Mouse (Mus musculus): ENCODE results near the gene Pabpn1. TPM values are rescaled to one million over a fixed set of nuclear protein-coding genes. Genes with fewer than 3 reads are reported as not detected.

Gene Pabpn1
- polyA plus RNA-seq, 1 experiment from 2014 or later, result 46.4 TPM

DNA sequence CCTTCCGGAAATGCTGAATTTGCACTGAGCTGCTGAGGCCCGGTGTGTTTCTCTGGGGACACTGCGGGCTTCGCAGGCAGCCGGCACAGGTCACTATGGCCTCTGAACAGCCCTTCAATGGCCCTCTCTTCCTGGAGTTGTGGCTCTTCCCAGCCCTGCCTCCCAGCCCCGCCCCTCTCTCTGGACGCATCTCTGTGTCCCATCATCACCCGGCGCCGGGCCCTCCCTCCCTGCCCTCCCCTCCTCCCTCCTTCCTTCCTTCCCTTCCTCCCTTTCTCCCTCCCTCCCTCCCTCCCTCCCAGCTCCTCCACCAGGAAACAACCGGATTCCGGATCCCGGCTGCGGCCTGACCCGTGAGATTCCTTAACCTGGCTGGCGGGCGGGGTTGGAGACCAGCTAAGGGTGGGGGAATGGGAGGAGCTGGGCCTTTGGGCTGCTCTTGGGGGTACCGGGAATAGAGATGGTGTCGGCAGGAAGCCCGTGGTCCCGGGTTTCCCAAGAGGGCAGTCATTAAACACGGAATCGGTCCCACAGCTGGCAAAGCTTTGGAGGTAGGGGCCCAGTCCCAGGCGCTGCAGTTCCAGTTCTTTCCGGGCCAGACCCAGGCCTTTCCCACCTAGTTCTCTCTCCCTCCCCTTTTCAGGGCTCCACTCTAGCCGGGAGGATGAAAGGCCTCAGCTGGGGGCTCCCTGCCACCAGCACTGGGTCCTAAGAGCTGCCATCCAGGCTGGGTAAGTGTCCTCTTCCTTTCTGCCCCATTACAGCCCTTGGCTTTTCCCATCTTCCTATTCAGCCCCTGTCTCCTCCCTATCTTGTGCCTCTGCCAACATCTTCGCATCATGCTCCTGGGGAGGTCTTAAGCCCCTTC, 8.9 kb upstream of the Pabpn1 start, which contains the start of the genes Bcl2l2 and Gm20521:
Gene Bcl2l2 (plus strand): TSS at position 224 of the 868 bp plus-strand sequence.
Gene Gm20521 (plus strand): TSS at position 288 of the 868 bp plus-strand sequence.
- Histone ChIP-seq H3K27me3 (ENCODE audit: control insufficient read depth, insufficient read depth, low read length) (no peaks in the 10 kb centered on the region), H3K9me3 (ENCODE audit: control insufficient read depth, low read length) (no peaks in the 10 kb centered on the region), H3K4me3 (ENCODE audit: low read depth, low read length) (peak within 1 kb of the TSS; percentile 62), H3K4me1 (replicated peaks; ENCODE audit: control insufficient read depth, insufficient read depth) (0 out of 2 replicates have a peak, but pooled peaks cover 4% of the 10 kb centered on the region), H3K36me3 (ENCODE audit: control insufficient read depth, insufficient read depth, low read length) (0 out of 2 replicates have a peak, but pooled peaks cover 2% of the 10 kb centered on the region), H3K4me2 (replicated peaks; ENCODE audit: low read depth) (peak within 1 kb of the TSS; percentile 81), H3K9ac (ENCODE audit: low read length) (peak within 1 kb of the TSS; percentile 77), H3K27ac (replicated peaks) (peak within 1 kb of the TSS; percentile 97)
- DNase-seq (ENCODE audit: low spot score) (peak; percentile 95), ATAC-seq (ENCODE audit: low FRiP score, low TSS enrichment) (peak; percentile 93)
- TF ChIP-seq CTCF (IDR thresholded peaks at IDR 0.05; ENCODE audit: low read depth) (no peak), EP300 (optimal IDR thresholded peaks at IDR 0.05) (no peak)
- WGBS, result 1% methylated on average over 27 of the region's 27 CpGs

DNA sequence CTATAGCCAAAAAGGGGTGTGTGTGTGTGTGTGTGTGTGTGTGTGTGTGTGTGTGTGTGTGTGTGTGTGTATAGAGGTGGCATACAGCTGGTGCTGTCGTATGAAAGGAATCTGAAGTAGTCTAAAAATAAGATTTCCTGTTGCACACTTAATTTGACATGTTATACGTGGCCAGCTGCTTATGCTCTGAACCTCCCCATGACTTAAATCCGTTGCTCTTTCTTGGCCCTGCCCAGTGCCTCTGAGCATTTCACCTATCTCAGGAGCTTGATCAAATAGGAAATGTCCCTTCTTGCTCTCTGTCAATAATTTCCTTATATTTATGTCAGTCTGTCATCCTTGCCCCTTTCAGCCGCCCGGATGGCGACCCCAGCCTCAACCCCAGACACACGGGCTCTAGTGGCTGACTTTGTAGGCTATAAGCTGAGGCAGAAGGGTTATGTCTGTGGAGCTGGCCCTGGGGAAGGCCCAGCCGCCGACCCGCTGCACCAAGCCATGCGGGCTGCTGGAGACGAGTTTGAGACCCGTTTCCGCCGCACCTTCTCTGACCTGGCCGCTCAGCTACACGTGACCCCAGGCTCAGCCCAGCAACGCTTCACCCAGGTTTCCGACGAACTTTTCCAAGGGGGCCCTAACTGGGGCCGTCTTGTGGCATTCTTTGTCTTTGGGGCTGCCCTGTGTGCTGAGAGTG, 8.1 kb upstream of the Pabpn1 start:
- no peak for TF ChIP-seq CTCF (IDR thresholded peaks at IDR 0.05; ENCODE audit: low read depth)
- TF ChIP-seq EP300 (optimal IDR thresholded peaks at IDR 0.05), result no peak
- Histone ChIP-seq H3K9me3 (ENCODE audit: control insufficient read depth, low read length) (no peaks in the 10 kb centered on the region), H3K9ac (ENCODE audit: low read length) (peak overlapping the region; percentile 77), H3K36me3 (ENCODE audit: control insufficient read depth, insufficient read depth, low read length) (0 out of 2 replicates have a peak, but pooled peaks cover 2% of the 10 kb centered on the region), H3K4me3 (ENCODE audit: low read depth, low read length) (peak overlapping the region; percentile 62), H3K27me3 (ENCODE audit: control insufficient read depth, insufficient read depth, low read length) (no peaks in the 10 kb centered on the region), H3K4me1 (replicated peaks; ENCODE audit: control insufficient read depth, insufficient read depth) (0 out of 2 replicates have a peak, but pooled peaks cover 4% of the 10 kb centered on the region), H3K27ac (replicated peaks) (peak overlapping the region; percentile 97), H3K4me2 (replicated peaks; ENCODE audit: low read depth) (peak overlapping the region; percentile 81)
- DNase-seq (ENCODE audit: low spot score) (peak; percentile 48), ATAC-seq (ENCODE audit: low FRiP score, low TSS enrichment) (peak; percentile 18)
- 13% methylated on average over 21 of the region's 21 CpGs for WGBS

DNA sequence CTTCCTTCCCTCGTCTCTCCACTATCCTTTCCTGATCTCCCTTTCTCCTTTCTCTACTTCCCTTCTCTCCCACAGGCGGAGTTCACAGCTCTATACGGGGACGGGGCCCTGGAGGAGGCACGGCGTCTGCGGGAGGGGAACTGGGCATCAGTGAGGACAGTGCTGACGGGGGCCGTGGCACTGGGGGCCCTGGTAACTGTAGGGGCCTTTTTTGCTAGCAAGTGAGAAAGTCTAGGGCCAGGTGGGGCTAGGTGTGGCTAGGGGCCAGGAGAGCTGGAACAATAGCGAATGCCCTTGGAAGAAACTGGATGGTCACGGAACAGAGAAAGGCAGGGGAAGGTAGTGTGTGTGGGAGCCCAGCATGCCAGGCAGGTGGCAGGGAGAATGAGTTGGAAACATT, 7.0 kb upstream of the Pabpn1 start:
- Histone ChIP-seq H3K9ac (ENCODE audit: low read length) (no peak overlapping the region), H3K9me3 (ENCODE audit: control insufficient read depth, low read length) (no peaks in the 10 kb centered on the region), H3K4me1 (replicated peaks; ENCODE audit: control insufficient read depth, insufficient read depth) (0 out of 2 replicates have a peak, but pooled peaks cover 4% of the 10 kb centered on the region), H3K4me3 (ENCODE audit: low read depth, low read length) (no peak overlapping the region), H3K27me3 (ENCODE audit: control insufficient read depth, insufficient read depth, low read length) (no peaks in the 10 kb centered on the region), H3K4me2 (replicated peaks; ENCODE audit: low read depth) (no peak overlapping the region), H3K27ac (replicated peaks) (no peak overlapping the region), H3K36me3 (ENCODE audit: control insufficient read depth, insufficient read depth, low read length) (0 out of 2 replicates have a peak, but pooled peaks cover 2% of the 10 kb centered on the region)
- TF ChIP-seq CTCF (IDR thresholded peaks at IDR 0.05; ENCODE audit: low read depth) (no peak), EP300 (optimal IDR thresholded peaks at IDR 0.05) (no peak)
- DNase-seq (ENCODE audit: low spot score) (no peak), ATAC-seq (ENCODE audit: low FRiP score, low TSS enrichment) (no peak)
- 88% methylated on average over 9 of the region's 11 CpGs for WGBS

DNA sequence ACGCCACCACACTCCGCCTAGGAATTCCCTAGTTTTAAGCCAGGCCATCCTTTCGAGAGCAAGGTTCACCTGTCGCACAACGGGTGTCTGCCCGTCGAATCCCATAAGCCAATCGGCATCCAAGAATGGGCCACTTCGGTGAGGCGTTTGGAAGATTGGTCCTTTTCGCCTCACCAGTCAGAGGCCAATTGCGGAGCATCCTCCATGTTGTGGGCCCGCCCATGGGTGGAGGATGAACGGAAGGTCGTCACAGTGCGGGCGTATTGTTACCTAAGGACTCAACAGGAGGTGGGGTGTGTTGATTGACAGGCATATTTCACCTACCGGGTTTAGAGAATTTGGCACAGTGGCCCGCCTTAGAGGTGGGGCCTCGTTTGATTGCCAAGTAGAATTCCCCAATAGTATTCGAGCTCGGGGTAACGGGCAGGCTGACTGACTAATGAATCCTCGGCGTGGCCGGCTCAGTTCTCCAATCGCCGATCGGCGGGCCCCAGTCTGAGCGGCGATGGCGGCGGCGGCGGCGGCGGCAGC, 1.4 kb downstream of the Pabpn1 start:
- H3K4me3 ChIP-seq (ENCODE audit: low read depth, low read length), result peak overlapping the region; percentile 98
- DNase-seq (ENCODE audit: low spot score), result peak; percentile 98
- H3K9ac ChIP-seq (ENCODE audit: low read length), result peak overlapping the region; percentile 99
- peaks cover 9% of the 10 kb centered on the region; the same call in 1 of the 2 replicates for H3K36me3 ChIP-seq (ENCODE audit: control insufficient read depth, insufficient read depth, low read length)
- no peaks in the 10 kb centered on the region for H3K9me3 ChIP-seq (ENCODE audit: control insufficient read depth, low read length)
- H3K27ac ChIP-seq (replicated peaks), result peak overlapping the region; percentile 97
- H3K27me3 ChIP-seq (ENCODE audit: control insufficient read depth, insufficient read depth, low read length), result no peaks in the 10 kb centered on the region
- H3K4me1 ChIP-seq (replicated peaks; ENCODE audit: control insufficient read depth, insufficient read depth), result peaks cover 3% of the 10 kb centered on the region; the same call in 1 of the 2 replicates
- ATAC-seq (ENCODE audit: low FRiP score, low TSS enrichment), result peak; percentile 98
- 0% methylated on average over 38 of the region's 38 CpGs for WGBS
- TF ChIP-seq CTCF (IDR thresholded peaks at IDR 0.05; ENCODE audit: low read depth), result 0 out of 2 replicates have a peak, but pooled peaks have one; percentile 9
- peak; percentile 92 for TF ChIP-seq EP300 (optimal IDR thresholded peaks at IDR 0.05)
- H3K4me2 ChIP-seq (replicated peaks; ENCODE audit: low read depth), result peak overlapping the region; percentile 48

DNA sequence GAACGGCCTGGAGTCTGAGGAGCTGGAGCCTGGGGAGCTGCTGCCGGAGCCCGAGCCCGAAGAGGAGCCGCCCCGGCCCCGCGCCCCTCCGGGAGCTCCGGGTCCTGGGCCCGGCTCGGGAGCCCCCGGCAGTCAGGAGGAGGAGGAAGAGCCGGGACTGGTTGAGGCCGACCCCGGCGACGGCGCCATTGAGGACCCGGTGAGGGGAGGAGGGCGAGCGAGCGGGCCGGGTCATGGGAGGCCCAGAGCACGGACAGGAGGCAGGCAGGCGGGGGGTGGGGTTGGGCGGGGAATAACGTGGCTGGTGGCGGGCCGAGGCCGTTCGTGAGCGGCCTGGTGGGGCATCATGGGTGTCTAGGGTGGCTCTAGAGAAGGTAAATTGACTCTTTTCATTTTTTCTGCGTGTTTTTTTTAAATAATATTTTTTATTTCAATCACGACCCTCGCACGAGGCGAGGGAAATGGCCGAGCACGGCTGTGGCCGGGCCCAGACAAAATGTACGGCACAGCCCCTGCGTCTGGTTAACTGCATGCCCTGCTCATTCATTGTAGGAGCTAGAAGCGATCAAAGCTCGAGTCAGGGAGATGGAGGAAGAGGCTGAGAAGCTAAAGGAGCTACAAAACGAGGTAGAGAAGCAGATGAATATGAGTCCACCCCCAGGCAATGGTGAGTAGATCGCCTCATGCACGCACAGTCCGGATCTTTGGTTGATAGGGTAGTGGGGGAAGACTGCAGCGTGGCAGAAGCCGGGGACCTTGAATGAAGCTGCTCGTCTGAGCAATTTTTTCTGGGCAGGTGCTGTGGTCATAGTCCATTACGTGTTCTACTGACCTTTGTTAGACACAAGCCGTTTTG, 2.2 kb downstream of the Pabpn1 start:
- peaks cover 3% of the 10 kb centered on the region; the same call in 1 of the 2 replicates for H3K4me1 ChIP-seq (replicated peaks; ENCODE audit: control insufficient read depth, insufficient read depth)
- ATAC-seq (ENCODE audit: low FRiP score, low TSS enrichment) (peak; percentile 53), DNase-seq (ENCODE audit: low spot score) (peak; percentile 79)
- peak overlapping the region; percentile 99 for H3K9ac ChIP-seq (ENCODE audit: low read length)
- TF ChIP-seq EP300 (optimal IDR thresholded peaks at IDR 0.05) (no peak), CTCF (IDR thresholded peaks at IDR 0.05; ENCODE audit: low read depth) (no peak)
- 1% methylated on average over 40 of the region's 54 CpGs for WGBS
- peak overlapping the region; percentile 98 for H3K4me3 ChIP-seq (ENCODE audit: low read depth, low read length)
- H3K27me3 ChIP-seq (ENCODE audit: control insufficient read depth, insufficient read depth, low read length), result no peaks in the 10 kb centered on the region
- H3K4me2 ChIP-seq (replicated peaks; ENCODE audit: low read depth), result peak overlapping the region; percentile 75
- peaks cover 9% of the 10 kb centered on the region; the same call in 1 of the 2 replicates for H3K36me3 ChIP-seq (ENCODE audit: control insufficient read depth, insufficient read depth, low read length)
- H3K9me3 ChIP-seq (ENCODE audit: control insufficient read depth, low read length), result no peaks in the 10 kb centered on the region
- H3K27ac ChIP-seq (replicated peaks), result peak overlapping the region; percentile 97
